Mouse (Mus musculus): Measurements from ENCODE around the gene Zfp697. TPM values are rescaled to one million over a fixed set of nuclear protein-coding genes. Genes with fewer than 3 reads are reported as not detected.
"Not testable (repeated sequence)": the region's sequence is repeated elsewhere in the genome, so short reads cannot be mapped to it uniquely, and the experiment has no call there.

The Zfp697 gene
- polyA plus RNA-seq, 1 experiment from 2014 or later = 2.9 TPM

DNA sequence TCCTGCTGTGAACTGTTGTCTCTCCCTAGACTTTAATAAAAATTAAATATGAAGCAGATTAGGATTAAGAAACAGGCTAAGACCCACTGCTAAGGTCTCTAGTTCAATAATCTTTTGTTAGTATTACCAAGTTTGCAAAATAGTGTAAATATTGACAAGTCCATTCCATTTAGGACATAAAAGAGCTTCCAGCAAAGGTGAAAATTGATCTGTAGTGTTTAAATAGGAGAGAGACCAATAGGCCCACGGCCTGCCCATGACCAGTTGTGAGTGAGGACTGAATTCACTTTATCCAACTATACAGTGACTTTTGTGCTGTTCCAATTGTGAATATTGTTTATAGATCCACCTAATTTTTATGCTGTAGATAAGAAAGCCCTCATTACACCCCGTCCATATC is 205.5 kb downstream of the Zfp697 start:
- Histone ChIP-seq H3K36me3 (replicated peaks; ENCODE audit: insufficient read depth, low read length) (no peaks in the 10 kb centered on the region), H3K27me3 (ENCODE audit: insufficient read depth, low read length) (no peaks in the 10 kb centered on the region), H3K9ac (replicated peaks) (no peak overlapping the region), H3K4me2 (ENCODE audit: low read depth, low read length) (no peak overlapping the region), H3K27ac (ENCODE audit: low read depth) (peak overlapping the region; percentile 31), H3K4me3 (ENCODE audit: low read depth, low read length) (no peak overlapping the region), H3K4me1 (ENCODE audit: insufficient read depth) (no peaks in the 10 kb centered on the region), H3K9me3 (ENCODE audit: low read length) (no peaks in the 10 kb centered on the region)
- TF ChIP-seq EP300 (IDR thresholded peaks at IDR 0.05; ENCODE audit: low read depth) = peak; percentile 65; the same call in 1 of the 2 replicates
- no peak for TF ChIP-seq CTCF (IDR thresholded peaks at IDR 0.05; ENCODE audit: low read depth)
- DNase-seq = no peak
- WGBS (ENCODE audit: insufficient replicate concordance) = 59% methylated on average over 2 of the region's 2 CpGs
- peak; percentile 90 for ATAC-seq

GRCm38 (mm10) chr3:98588707-98589106 is 206.4 kb downstream of the Zfp697 start, which contains the start of gene Gm10681:
TSS of gene Gm10681 (minus strand) at chr3:98588807.
- Histone ChIP-seq H3K36me3 (replicated peaks; ENCODE audit: insufficient read depth, low read length) (no peaks in the 10 kb centered on the region), H3K9ac (replicated peaks) (no peak within 1 kb of the TSS), H3K4me3 (ENCODE audit: low read depth, low read length) (no peak within 1 kb of the TSS), H3K27me3 (ENCODE audit: insufficient read depth, low read length) (no peaks in the 10 kb centered on the region), H3K27ac (ENCODE audit: low read depth) (peak within 1 kb of the TSS; percentile 31; the same call in 1 of the 2 replicates), H3K4me1 (ENCODE audit: insufficient read depth) (no peaks in the 10 kb centered on the region), H3K4me2 (ENCODE audit: low read depth, low read length) (no peak within 1 kb of the TSS), H3K9me3 (ENCODE audit: low read length) (no peaks in the 10 kb centered on the region)
- no peak for TF ChIP-seq CTCF (IDR thresholded peaks at IDR 0.05; ENCODE audit: low read depth)
- TF ChIP-seq EP300 (IDR thresholded peaks at IDR 0.05; ENCODE audit: low read depth) = no peak
- DNase-seq = no peak
- ATAC-seq = no peak

DNA sequence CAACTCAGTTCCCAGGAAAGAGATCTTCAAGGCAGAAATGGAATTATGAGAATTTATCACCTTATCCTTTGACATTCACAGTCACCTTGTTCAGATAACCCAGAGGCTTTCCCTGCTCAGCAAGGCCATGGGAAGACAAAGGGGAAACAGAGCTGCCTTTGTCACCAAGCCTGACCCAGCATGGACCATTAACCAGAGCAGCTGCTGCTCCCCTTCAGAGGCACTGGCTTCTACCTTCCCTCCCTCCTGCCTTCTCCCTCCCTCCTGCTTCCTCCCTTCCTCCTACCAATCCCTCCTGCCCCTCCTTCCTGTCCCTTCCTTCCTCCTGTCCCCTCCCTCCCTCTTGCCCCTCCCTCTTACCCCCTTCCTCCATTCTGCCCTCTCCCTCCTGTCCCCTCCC is 231.3 kb downstream of the Zfp697 start:
- not testable (repeated sequence) for H3K27me3 ChIP-seq (ENCODE audit: insufficient read depth, low read length); H3K9ac ChIP-seq (replicated peaks); H3K9me3 ChIP-seq (ENCODE audit: low read length); DNase-seq; H3K4me3 ChIP-seq (ENCODE audit: low read depth, low read length); H3K4me1 ChIP-seq (ENCODE audit: insufficient read depth); ATAC-seq; H3K27ac ChIP-seq (ENCODE audit: low read depth); H3K4me2 ChIP-seq (ENCODE audit: low read depth, low read length); H3K36me3 ChIP-seq (replicated peaks; ENCODE audit: insufficient read depth, low read length)

DNA sequence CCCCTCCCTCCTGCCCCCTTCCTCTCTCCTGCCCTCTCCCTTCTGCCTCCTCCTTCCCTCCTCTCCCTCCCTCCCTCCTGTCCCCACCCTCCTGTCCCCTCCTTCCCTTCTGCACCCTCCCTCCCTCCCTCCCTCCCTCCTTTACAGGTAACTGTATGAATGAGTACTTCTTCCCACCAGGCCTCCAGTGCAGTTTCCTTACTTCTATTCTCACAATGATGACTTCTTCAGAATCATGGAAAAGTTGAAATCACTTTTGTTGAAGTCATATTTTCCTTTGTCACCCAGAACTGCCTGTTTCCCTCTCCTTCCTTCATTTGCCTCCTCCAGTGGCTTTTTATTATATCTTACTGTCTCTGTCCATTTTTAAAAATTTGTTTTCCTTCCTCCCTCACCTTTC is 231.7 kb downstream of the Zfp697 start:
- Histone ChIP-seq H3K4me1 (ENCODE audit: insufficient read depth) (no peaks in the 10 kb centered on the region), H3K9ac (replicated peaks) (no peak overlapping the region), H3K27ac (ENCODE audit: low read depth) (no peak overlapping the region), H3K9me3 (ENCODE audit: low read length) (no peaks in the 10 kb centered on the region), H3K36me3 (replicated peaks; ENCODE audit: insufficient read depth, low read length) (no peaks in the 10 kb centered on the region), H3K27me3 (ENCODE audit: insufficient read depth, low read length) (no peaks in the 10 kb centered on the region), H3K4me2 (ENCODE audit: low read depth, low read length) (no peak overlapping the region), H3K4me3 (ENCODE audit: low read depth, low read length) (no peak overlapping the region)
- ATAC-seq (no peak), DNase-seq (no peak)
- no peak for TF ChIP-seq EP300 (IDR thresholded peaks at IDR 0.05; ENCODE audit: low read depth)
- no peak for TF ChIP-seq CTCF (IDR thresholded peaks at IDR 0.05; ENCODE audit: low read depth)

DNA sequence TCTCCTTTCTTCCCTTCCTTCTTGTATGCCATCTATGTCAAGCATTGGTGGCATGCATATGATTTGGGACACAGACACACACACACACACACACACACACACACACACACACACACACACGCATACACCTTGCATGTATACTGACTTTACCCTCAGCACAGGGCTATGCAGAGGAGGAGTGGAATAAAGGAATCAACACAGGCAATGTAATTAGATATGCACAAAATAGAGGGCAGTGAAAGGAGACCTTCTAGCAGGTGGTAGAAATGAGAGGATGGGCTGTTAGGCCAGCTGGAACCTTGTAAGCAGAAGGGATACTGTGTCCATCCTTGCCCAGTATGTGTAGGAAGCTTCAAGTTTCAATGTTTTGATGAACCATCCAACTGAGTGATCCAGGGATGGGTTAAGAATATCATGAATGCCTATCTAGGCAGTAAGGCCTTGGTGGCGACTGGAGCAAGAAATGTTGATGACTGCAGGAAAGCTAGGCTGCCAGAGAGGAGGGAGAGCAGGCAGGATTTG is 232.2 kb downstream of the Zfp697 start:
- H3K27me3 ChIP-seq (ENCODE audit: insufficient read depth, low read length); H3K36me3 ChIP-seq (replicated peaks; ENCODE audit: insufficient read depth, low read length); H3K4me1 ChIP-seq (ENCODE audit: insufficient read depth); H3K9ac ChIP-seq (replicated peaks); H3K4me3 ChIP-seq (ENCODE audit: low read depth, low read length); ATAC-seq; DNase-seq; H3K27ac ChIP-seq (ENCODE audit: low read depth); H3K9me3 ChIP-seq (ENCODE audit: low read length); H3K4me2 ChIP-seq (ENCODE audit: low read depth, low read length): not testable (repeated sequence)
- WGBS (ENCODE audit: insufficient replicate concordance) = 53% methylated on average over 2 of the region's 2 CpGs

DNA sequence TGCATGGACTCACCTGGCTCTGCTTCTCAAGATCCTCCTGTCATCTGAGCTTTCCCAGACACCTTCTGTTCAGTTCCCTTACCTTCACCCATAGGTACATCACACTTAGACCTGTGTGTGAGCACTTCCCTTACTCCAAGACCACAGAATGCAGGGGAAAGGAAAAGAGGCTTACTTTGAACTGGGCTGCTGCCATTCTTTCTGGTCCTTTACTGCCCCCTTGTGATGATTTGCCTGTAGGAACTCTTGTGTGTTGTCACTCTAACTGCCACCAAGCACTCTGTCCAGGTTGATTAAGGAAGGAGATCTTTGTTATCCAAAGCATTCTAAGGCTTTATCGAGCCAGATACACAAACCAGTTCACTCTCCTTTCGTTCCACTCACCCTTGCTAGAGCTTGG is 234.0 kb downstream of the Zfp697 start:
- H3K4me3 ChIP-seq (ENCODE audit: low read depth, low read length); DNase-seq; H3K36me3 ChIP-seq (replicated peaks; ENCODE audit: insufficient read depth, low read length); H3K4me1 ChIP-seq (ENCODE audit: insufficient read depth); H3K9me3 ChIP-seq (ENCODE audit: low read length); H3K27ac ChIP-seq (ENCODE audit: low read depth); H3K27me3 ChIP-seq (ENCODE audit: insufficient read depth, low read length); H3K4me2 ChIP-seq (ENCODE audit: low read depth, low read length); H3K9ac ChIP-seq (replicated peaks): not testable (repeated sequence)
- TF ChIP-seq CTCF (IDR thresholded peaks at IDR 0.05; ENCODE audit: low read depth) = peak; percentile 41
- WGBS (ENCODE audit: insufficient replicate concordance) = 15% methylated on average over 2 of the region's 2 CpGs
- ATAC-seq = peak; percentile 47; the same call in 1 of the 2 replicates

- 67% methylated on average over 1 of the region's 1 CpGs for WGBS (ENCODE audit: insufficient replicate concordance)
- not testable (repeated sequence) for H3K36me3 ChIP-seq (replicated peaks; ENCODE audit: insufficient read depth, low read length); H3K27ac ChIP-seq (ENCODE audit: low read depth); H3K4me2 ChIP-seq (ENCODE audit: low read depth, low read length); DNase-seq; H3K4me3 ChIP-seq (ENCODE audit: low read depth, low read length); H3K9me3 ChIP-seq (ENCODE audit: low read length); H3K27me3 ChIP-seq (ENCODE audit: insufficient read depth, low read length); H3K9ac ChIP-seq (replicated peaks); H3K4me1 ChIP-seq (ENCODE audit: insufficient read depth); ATAC-seq
Observed at GRCm38 (mm10) chr3:98616786-98617185, 234.5 kb downstream of the Zfp697 start.
